Mouse (Mus musculus): ENCODE data around the gene Elk3. TPM values are rescaled to one million over a fixed set of nuclear protein-coding genes. Genes with fewer than 3 reads are reported as not detected.

Gene Elk3
- polyA plus RNA-seq, 2 experiments, result 42.4 to 60.9 TPM

GRCm38 (mm10) chr10:93228401-93229007 is 82.4 kb downstream of the Elk3 start:
- H3K27ac ChIP-seq (replicated peaks; ENCODE audit: low read depth, low read length), result no peak overlapping the region
- H3K9ac ChIP-seq (ENCODE audit: low read depth, low read length, severe bottlenecking), result no peak overlapping the region
- no peak overlapping the region for H3K4me2 ChIP-seq (replicated peaks; ENCODE audit: low read depth, low read length, severe bottlenecking)
- H3K27me3 ChIP-seq (ENCODE audit: control insufficient read depth, insufficient read depth, low read length), result no peaks in the 10 kb centered on the region
- WGBS, result 67% methylated on average over 11 of the region's 11 CpGs
- no peaks in the 10 kb centered on the region for H3K9me3 ChIP-seq (ENCODE audit: control insufficient read depth, low read length)
- no peak for DNase-seq (ENCODE audit: low spot score)
- H3K4me1 ChIP-seq (ENCODE audit: control insufficient read depth, insufficient read depth, low read length), result peaks cover 7% of the 10 kb centered on the region
- peaks cover 44% of the 10 kb centered on the region for H3K36me3 ChIP-seq (ENCODE audit: control insufficient read depth, insufficient read depth, low read length)
- ATAC-seq (ENCODE audit: low FRiP score, low read depth), result no peak
- TF ChIP-seq POLR2A (IDR thresholded peaks at IDR 0.05; ENCODE audit: borderline replicate concordance, extremely low read depth, insufficient read depth, insufficient read length), result no peak
- no peak overlapping the region for H3K4me3 ChIP-seq (replicated peaks; ENCODE audit: low read length)

- Histone ChIP-seq H3K4me1 (ENCODE audit: control insufficient read depth, insufficient read depth, low read length) (peaks cover 7% of the 10 kb centered on the region), H3K9me3 (ENCODE audit: control insufficient read depth, low read length) (no peaks in the 10 kb centered on the region), H3K4me3 (replicated peaks; ENCODE audit: low read length) (no peak overlapping the region), H3K9ac (ENCODE audit: low read depth, low read length, severe bottlenecking) (no peak overlapping the region), H3K4me2 (replicated peaks; ENCODE audit: low read depth, low read length, severe bottlenecking) (no peak overlapping the region), H3K27ac (replicated peaks; ENCODE audit: low read depth, low read length) (no peak overlapping the region), H3K36me3 (ENCODE audit: control insufficient read depth, insufficient read depth, low read length) (peaks cover 40% of the 10 kb centered on the region; the same call in 1 of the 2 replicates), H3K27me3 (ENCODE audit: control insufficient read depth, insufficient read depth, low read length) (no peaks in the 10 kb centered on the region)
- no peak for ATAC-seq (ENCODE audit: low FRiP score, low read depth)
- no peak for DNase-seq (ENCODE audit: low spot score)
- WGBS, result 76% methylated on average over 8 of the region's 8 CpGs
- no peak for TF ChIP-seq POLR2A (IDR thresholded peaks at IDR 0.05; ENCODE audit: borderline replicate concordance, extremely low read depth, insufficient read depth, insufficient read length)
Measured at GRCm38 (mm10) chr10:93227921-93228320, 83.0 kb downstream of the Elk3 start.

- Histone ChIP-seq H3K4me1 (ENCODE audit: control insufficient read depth, insufficient read depth, low read length) (peaks cover 7% of the 10 kb centered on the region), H3K27me3 (ENCODE audit: control insufficient read depth, insufficient read depth, low read length) (no peaks in the 10 kb centered on the region), H3K9ac (ENCODE audit: low read depth, low read length, severe bottlenecking) (no peak overlapping the region), H3K4me2 (replicated peaks; ENCODE audit: low read depth, low read length, severe bottlenecking) (no peak overlapping the region), H3K9me3 (ENCODE audit: control insufficient read depth, low read length) (no peaks in the 10 kb centered on the region), H3K4me3 (replicated peaks; ENCODE audit: low read length) (no peak overlapping the region), H3K36me3 (ENCODE audit: control insufficient read depth, insufficient read depth, low read length) (peaks cover 29% of the 10 kb centered on the region; the same call in 1 of the 2 replicates), H3K27ac (replicated peaks; ENCODE audit: low read depth, low read length) (no peak overlapping the region)
- ATAC-seq (ENCODE audit: low FRiP score, low read depth) (no peak), DNase-seq (ENCODE audit: low spot score) (peak; percentile 31)
- 63% methylated on average over 6 of the region's 6 CpGs for WGBS
- no peak for TF ChIP-seq POLR2A (IDR thresholded peaks at IDR 0.05; ENCODE audit: borderline replicate concordance, extremely low read depth, insufficient read depth, insufficient read length)
Measured at GRCm38 (mm10) chr10:93225751-93226150, 85.2 kb downstream of the Elk3 start.

- Histone ChIP-seq H3K27ac (replicated peaks; ENCODE audit: low read depth, low read length) (no peak overlapping the region), H3K36me3 (ENCODE audit: control insufficient read depth, insufficient read depth, low read length) (peaks cover 38% of the 10 kb centered on the region), H3K27me3 (ENCODE audit: control insufficient read depth, insufficient read depth, low read length) (no peaks in the 10 kb centered on the region), H3K4me1 (ENCODE audit: control insufficient read depth, insufficient read depth, low read length) (no peaks in the 10 kb centered on the region), H3K4me2 (replicated peaks; ENCODE audit: low read depth, low read length, severe bottlenecking) (no peak overlapping the region), H3K9me3 (ENCODE audit: control insufficient read depth, low read length) (no peaks in the 10 kb centered on the region), H3K9ac (ENCODE audit: low read depth, low read length, severe bottlenecking) (no peak overlapping the region), H3K4me3 (replicated peaks; ENCODE audit: low read length) (no peak overlapping the region)
- TF ChIP-seq POLR2A (IDR thresholded peaks at IDR 0.05; ENCODE audit: borderline replicate concordance, extremely low read depth, insufficient read depth, insufficient read length), result no peak
- 90% methylated on average over 8 of the region's 8 CpGs for WGBS
- no peak for DNase-seq (ENCODE audit: low spot score)
- ATAC-seq (ENCODE audit: low FRiP score, low read depth), result no peak
Measured at GRCm38 (mm10) chr10:93215051-93215763, 95.7 kb downstream of the Elk3 start.

GRCm38 (mm10) chr10:93214251-93214650 is 96.7 kb downstream of the Elk3 start:
- H3K4me2 ChIP-seq (replicated peaks; ENCODE audit: low read depth, low read length, severe bottlenecking), result no peak overlapping the region
- WGBS, result 55% methylated on average over 4 of the region's 4 CpGs
- TF ChIP-seq POLR2A (IDR thresholded peaks at IDR 0.05; ENCODE audit: borderline replicate concordance, extremely low read depth, insufficient read depth, insufficient read length), result no peak
- H3K9me3 ChIP-seq (ENCODE audit: control insufficient read depth, low read length), result no peaks in the 10 kb centered on the region
- no peaks in the 10 kb centered on the region for H3K4me1 ChIP-seq (ENCODE audit: control insufficient read depth, insufficient read depth, low read length)
- H3K36me3 ChIP-seq (ENCODE audit: control insufficient read depth, insufficient read depth, low read length), result peaks cover 38% of the 10 kb centered on the region
- DNase-seq (ENCODE audit: low spot score), result no peak
- H3K9ac ChIP-seq (ENCODE audit: low read depth, low read length, severe bottlenecking), result no peak overlapping the region
- no peak overlapping the region for H3K4me3 ChIP-seq (replicated peaks; ENCODE audit: low read length)
- ATAC-seq (ENCODE audit: low FRiP score, low read depth), result no peak
- no peaks in the 10 kb centered on the region for H3K27me3 ChIP-seq (ENCODE audit: control insufficient read depth, insufficient read depth, low read length)
- H3K27ac ChIP-seq (replicated peaks; ENCODE audit: low read depth, low read length), result no peak overlapping the region
